Comparison of ENCODE assay signal across 34 mouse cellular contexts in the genomic region with DNA sequence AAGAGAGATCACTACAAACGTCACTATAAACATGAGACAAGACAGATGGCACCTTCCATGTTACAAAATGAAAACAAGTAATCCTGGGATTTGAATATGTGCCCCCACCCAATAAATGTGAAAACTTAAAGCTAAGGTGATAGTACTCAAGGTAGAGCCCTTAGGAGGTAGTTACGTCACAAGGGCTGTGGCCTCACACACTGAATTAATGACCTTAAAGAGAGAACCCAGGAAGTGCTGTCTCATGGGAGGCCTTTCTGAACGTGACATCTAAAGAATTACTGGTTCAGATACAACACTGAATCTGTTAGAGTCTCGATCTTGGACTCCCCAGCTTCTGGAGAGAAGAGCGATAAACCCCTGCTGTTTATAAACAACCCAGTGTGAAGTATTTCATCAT.
"Had no signal": no experiment of that assay in that cellular context is flagged by ENCODE, and none has a peak within 500 bp of the region (broad histone marks: within the 10 kb centered on the region; RNA-seq: fewer than 3 reads in every experiment).

No protein-coding gene starts in this region.

- DNase-seq: heart, postnatal 10 days; heart, postnatal 14 days; heart, postnatal 36 days; heart, postnatal 4 days; kidney, adult 11 months; kidney, adult 18-20 months; kidney, adult 2 months; kidney, adult 8-10 months; kidney, adult 9 months; kidney, postnatal 10 days; kidney, postnatal 14 days; kidney, postnatal 25 days; kidney, postnatal 36 days; kidney, postnatal 4 days; layer of hippocampus, adult 9-11 months; layer of hippocampus, postnatal 36 days had no signal

- H3K36me3 ChIP-seq: heart, embryonic 10.5 days; heart, embryonic 12.5 days; heart, embryonic 13.5 days; heart, embryonic 15.5 days; hindbrain, embryonic 10.5 days; hindbrain, embryonic 12.5 days; hindbrain, embryonic 13.5 days; hindbrain, embryonic 15.5 days; intestine, embryonic 15.5 days; kidney, embryonic 15.5 days had no signal

- ATAC-seq: hindbrain, embryonic 16.5 days; hindbrain, postnatal 0 days; inflammation-experienced regulatory T-cells, adult 6 months; intestine, embryonic 15.5 days; intestine, embryonic 16.5 days; intestine, postnatal 0 days had no signal

- H3K4me1 ChIP-seq: intestine, embryonic 15.5 days had no signal

- H3K9ac ChIP-seq: heart, embryonic 12.5 days; heart, embryonic 13.5 days; heart, embryonic 15.5 days; hindbrain, embryonic 12.5 days; hindbrain, embryonic 13.5 days; hindbrain, embryonic 14.5 days; hindbrain, embryonic 15.5 days; intestine, embryonic 15.5 days; kidney, embryonic 15.5 days had no signal

- H3K4me3 ChIP-seq: heart, embryonic 10.5 days; heart, embryonic 12.5 days; heart, embryonic 13.5 days; heart, embryonic 15.5 days; hindbrain, embryonic 10.5 days; hindbrain, embryonic 12.5 days; hindbrain, embryonic 13.5 days; hindbrain, embryonic 15.5 days; intestine, embryonic 15.5 days; kidney, embryonic 15.5 days; layer of hippocampus, adult 2 months had no signal

- H3K27me3 ChIP-seq: heart, embryonic 12.5 days; heart, embryonic 13.5 days; heart, embryonic 15.5 days; hindbrain, embryonic 12.5 days; hindbrain, embryonic 13.5 days; hindbrain, embryonic 15.5 days; intestine, embryonic 15.5 days; kidney, embryonic 15.5 days had no signal

- H3K27ac ChIP-seq: heart, embryonic 10.5 days; heart, embryonic 13.5 days; heart, embryonic 15.5 days; hindbrain, embryonic 10.5 days; hindbrain, embryonic 12.5 days; hindbrain, embryonic 13.5 days; hindbrain, embryonic 14.5 days; hindbrain, embryonic 15.5 days; hindbrain, postnatal 0 days; intestine, embryonic 15.5 days; kidney, embryonic 15.5 days; kidney, postnatal 0 days; layer of hippocampus, adult 2 months had no signal
